23 mouse cellular contexts compared by ENCODE assay signal in genomic region chr2:91980830-91981229, GRCm38 (mm10). TPM values are rescaled to one million over a fixed set of nuclear protein-coding genes. Genes with fewer than 3 reads are reported as not detected.
DNase-seq lines count a peak whose midpoint lies in the region; ATAC-seq lines count a peak whose summit lies in the region.
"Had no signal": no experiment of that assay in that cellular context is flagged by ENCODE, and none has a peak within 500 bp of the region (broad histone marks: within the 10 kb centered on the region; RNA-seq: fewer than 3 reads in every experiment).

No protein-coding gene starts in this region.

- peaks cover 15% of the 10 kb centered on the region for H3K27me3 ChIP-seq in heart, embryonic 12.5 days (replicated peaks)
- peaks cover 20% of the 10 kb centered on the region for H3K27me3 ChIP-seq in heart, embryonic 10.5 days (ENCODE audit: insufficient read depth, poor library complexity, severe bottlenecking)
- peaks cover 36% of the 10 kb centered on the region for H3K27me3 ChIP-seq in limb, embryonic 10.5 days (ENCODE audit: low read depth, poor library complexity, severe bottlenecking)

- peak; percentile 68 for DNase-seq in embryo, embryonic 10 days (ENCODE audit: low spot score)
- no peak for DNase-seq in embryo, embryonic 9.5 days (ENCODE audit: extremely low spot score)
- no peak for DNase-seq in heart, embryonic 10.5 days (ENCODE audit: low spot score)
- peak; percentile 60 for DNase-seq in ES-CJ7 (ENCODE audit: low read depth, low spot score)
- no peak for DNase-seq in limb, embryonic 10.5 days (ENCODE audit: low spot score)
- DNase-seq in gastrocnemius, postnatal 14 days = no peak
- DNase-seq: adrenal gland, adult 2 months; adrenal gland, postnatal 25 days; B cell, adult 2 months; cerebellum, adult 18-20 months; cerebellum, adult 9-11 months; cerebellum, postnatal 36 days; heart, postnatal 14 days had no signal

- no peak overlapping the region for H3K4me2 ChIP-seq in heart, embryonic 12.5 days
- H3K4me2 ChIP-seq: heart, embryonic 15.5 days; hindbrain, embryonic 15.5 days had no signal

- WGBS in heart, embryonic 12.5 days = 45% methylated on average over 5 of the region's 5 CpGs
- WGBS in heart, embryonic 10.5 days = 36% methylated on average over 5 of the region's 5 CpGs
- WGBS in limb, embryonic 10.5 days = 32% methylated on average over 5 of the region's 5 CpGs

- H3K36me3 ChIP-seq in heart, embryonic 12.5 days = peaks cover 4% of the 10 kb centered on the region; the same call in 1 of the 2 replicates
- H3K36me3 ChIP-seq in heart, embryonic 10.5 days = no peaks in the 10 kb centered on the region
- H3K36me3 ChIP-seq in limb, embryonic 10.5 days = no peaks in the 10 kb centered on the region
- H3K36me3 ChIP-seq: heart, embryonic 15.5 days; hindbrain, embryonic 15.5 days had no signal

- H3K9ac ChIP-seq in heart, embryonic 12.5 days = 0 out of 2 replicates have a peak overlapping the region, but pooled peaks have one; percentile 10
- H3K9ac ChIP-seq: heart, embryonic 15.5 days; hindbrain, embryonic 15.5 days had no signal

- peaks cover 61% of the 10 kb centered on the region for H3K4me1 ChIP-seq in heart, embryonic 12.5 days (replicated peaks)
- peaks cover 65% of the 10 kb centered on the region for H3K4me1 ChIP-seq in heart, embryonic 10.5 days
- H3K4me1 ChIP-seq in limb, embryonic 10.5 days = peaks cover 65% of the 10 kb centered on the region

- no peak for ATAC-seq in heart, embryonic 12.5 days (ENCODE audit: insufficient number of reproducible peaks, low FRiP score)
- ATAC-seq: CD4-positive, CD25-positive, alpha-beta regulatory T cell, adult 4 months; forebrain, embryonic 14.5 days; intestine, embryonic 16.5 days; Patski had no signal

- intact Hi-C loops in gastrocnemius, postnatal 14 days (cut with DNase I; ENCODE audit: low total_unique reads) = no loop called here

- no peaks in the 10 kb centered on the region for H3K9me3 ChIP-seq in heart, embryonic 12.5 days (replicated peaks)
- H3K9me3 ChIP-seq in heart, embryonic 10.5 days = no peaks in the 10 kb centered on the region
- H3K9me3 ChIP-seq in limb, embryonic 10.5 days (replicated peaks) = no peaks in the 10 kb centered on the region
- H3K9me3 ChIP-seq: heart, embryonic 15.5 days; hindbrain, embryonic 15.5 days had no signal

- no peak overlapping the region for H3K4me3 ChIP-seq in heart, embryonic 12.5 days
- H3K4me3 ChIP-seq in heart, embryonic 10.5 days = no peak overlapping the region
- no peak overlapping the region for H3K4me3 ChIP-seq in limb, embryonic 10.5 days
- H3K4me3 ChIP-seq: heart, embryonic 15.5 days; hindbrain, embryonic 15.5 days had no signal

- no peak overlapping the region for H3K27ac ChIP-seq in heart, embryonic 12.5 days (ENCODE audit: poor library complexity, severe bottlenecking)
- H3K27ac ChIP-seq in heart, embryonic 10.5 days = no peak overlapping the region
- 0 out of 2 replicates have a peak overlapping the region, but pooled peaks have one; percentile 12 for H3K27ac ChIP-seq in limb, embryonic 10.5 days
- H3K27ac ChIP-seq: heart, embryonic 15.5 days; hindbrain, embryonic 15.5 days had no signal

RNA-seq across cellular contexts. Expression of gene Dgkz, which starts 5.2 kb away (rescaled TPM):
- polyA plus RNA-seq in heart, embryonic 12.5 days (2016; fragmentation: Nextera tagmentation; extraction: Ambion mirVana) = 43.8 and 48.8 TPM in 2 replicates
- 58.4 and 61.0 TPM in 2 replicates for polyA plus RNA-seq in heart, embryonic 10.5 days (2016; fragmentation: Nextera tagmentation; extraction: Ambion mirVana)
- 57.3 and 59.9 TPM in 2 replicates for polyA plus RNA-seq in limb, embryonic 10.5 days (2016; fragmentation: Nextera tagmentation; extraction: Ambion mirVana)
- 10 to 100 TPM; 38.6 to 42.4 TPM for total RNA-seq in gastrocnemius, postnatal 14 days (2021)

RNA-seq across cellular contexts. Expression of gene Gm9821, which starts 35.3 kb away (rescaled TPM):
- 3.2 and 4.0 TPM in 2 replicates for polyA plus RNA-seq in heart, embryonic 12.5 days (2016; fragmentation: Nextera tagmentation; extraction: Ambion mirVana)
- 1.9 and 3.0 TPM in 2 replicates for polyA plus RNA-seq in heart, embryonic 10.5 days (2016; fragmentation: Nextera tagmentation; extraction: Ambion mirVana)
- 0.33 and 0.56 TPM in 2 replicates for polyA plus RNA-seq in limb, embryonic 10.5 days (2016; fragmentation: Nextera tagmentation; extraction: Ambion mirVana)
- not detected for total RNA-seq in gastrocnemius, postnatal 14 days (2021)
- total RNA-seq: adrenal gland, adult 2 months; adrenal gland, postnatal 25 days; gastrocnemius, adult 8-10 months; gastrocnemius, postnatal 4 days; heart, postnatal 14 days had no signal
- polyA plus RNA-seq: adrenal gland, adult 2 months had no signal

RNA-seq across cellular contexts. Expression of gene Creb3l1, which starts 43.5 kb away (rescaled TPM):
- polyA plus RNA-seq in heart, embryonic 12.5 days (2016; fragmentation: Nextera tagmentation; extraction: Ambion mirVana) = 6.1 and 6.7 TPM in 2 replicates
- polyA plus RNA-seq in heart, embryonic 10.5 days (2016; fragmentation: Nextera tagmentation; extraction: Ambion mirVana) = 7.2 and 8.6 TPM in 2 replicates
- 0.45 and 1.1 TPM in 2 replicates for polyA plus RNA-seq in limb, embryonic 10.5 days (2016; fragmentation: Nextera tagmentation; extraction: Ambion mirVana)
- total RNA-seq in gastrocnemius, postnatal 14 days (2021) = 10 to 100 TPM; 14.7 to 22.6 TPM
- total RNA-seq: hematopoietic stem cell, adult 5-6 weeks had no signal

RNA-seq across cellular contexts. Expression of gene Mdk, which starts 48.7 kb away (rescaled TPM):
- 724 and 730 TPM in 2 replicates for polyA plus RNA-seq in heart, embryonic 12.5 days (2016; fragmentation: Nextera tagmentation; extraction: Ambion mirVana)
- polyA plus RNA-seq in heart, embryonic 10.5 days (2016; fragmentation: Nextera tagmentation; extraction: Ambion mirVana) = 1,001 and 1,694 TPM in 2 replicates
- polyA plus RNA-seq in limb, embryonic 10.5 days (2016; fragmentation: Nextera tagmentation; extraction: Ambion mirVana) = 2,617 and 2,689 TPM in 2 replicates
- 10 to 100 TPM; 12.1 to 20.7 TPM for total RNA-seq in gastrocnemius, postnatal 14 days (2021)
- total RNA-seq: hematopoietic stem cell, adult 5-6 weeks had no signal

RNA-seq across cellular contexts. Expression of gene Chrm4, which starts 53.8 kb away (rescaled TPM):
- 0.15 TPM in 1 of 2 replicates, not detected in the other for polyA plus RNA-seq in heart, embryonic 12.5 days (2016; fragmentation: Nextera tagmentation; extraction: Ambion mirVana)
- 0.16 and 0.57 TPM in 2 replicates for polyA plus RNA-seq in heart, embryonic 10.5 days (2016; fragmentation: Nextera tagmentation; extraction: Ambion mirVana)
- 0.67 and 0.76 TPM in 2 replicates for polyA plus RNA-seq in limb, embryonic 10.5 days (2016; fragmentation: Nextera tagmentation; extraction: Ambion mirVana)
- total RNA-seq in gastrocnemius, postnatal 14 days (2021) = not detected
- total RNA-seq: gastrocnemius, adult 8-10 months; heart, postnatal 14 days; hematopoietic stem cell, adult 5-6 weeks had no signal
- polyA plus RNA-seq: heart, embryonic 15.5 days; Patski had no signal

Comparison
In these comparisons a context has a peak if more than half of its experiments do, and no peak if none do; other contexts are left out.
1. DNase-seq: peak in embryo, embryonic 10 days (single experiment) and ES-CJ7 (single experiment); none in embryo, embryonic 9.5 days (single experiment), heart, embryonic 10.5 days (single experiment), limb, embryonic 10.5 days (single experiment) and gastrocnemius, postnatal 14 days (single experiment).